Mouse (Mus musculus): ENCODE results near the gene F3. TPM values are rescaled to one million over a fixed set of nuclear protein-coding genes. Genes with fewer than 3 reads are reported as not detected.

F3 gene
- 18.8 and 20.0 TPM in 2 replicates for polyA plus RNA-seq (2015; fragmentation: Nextera tagmentation; extraction: Ambion mirVana)

GRCm38 (mm10) chr3:121722971-121723844 lies at the start of gene F3:
Gene F3, plus strand, starts transcription at chr3:121723537.
- no peaks in the 10 kb centered on the region for H3K27me3 ChIP-seq (ENCODE audit: insufficient read depth, low read length)
- ATAC-seq (ENCODE audit: low FRiP score, low TSS enrichment): peak; percentile 90

DNA sequence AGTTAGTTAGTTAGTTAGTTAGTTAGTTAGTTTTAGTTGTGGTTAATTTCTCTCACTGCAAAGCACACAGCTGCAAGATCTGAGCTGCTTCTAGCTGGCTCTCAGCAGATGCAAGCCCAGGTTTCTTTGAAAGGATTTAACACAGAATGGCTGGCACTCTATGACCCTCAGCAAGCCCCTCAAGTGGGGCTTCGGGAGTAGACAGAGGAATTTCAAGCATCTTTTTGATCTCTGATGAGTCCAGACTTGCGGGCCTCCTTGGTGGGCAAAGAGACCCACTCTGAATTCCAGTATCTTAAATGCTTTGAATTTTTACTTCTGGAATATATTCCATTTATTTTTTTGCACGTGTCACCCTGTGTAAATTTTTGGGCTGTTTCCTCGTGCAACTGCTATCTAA lies 44.4 kb upstream of the F3 start:
- no peak for ATAC-seq (ENCODE audit: low FRiP score, low TSS enrichment)
- no peak overlapping the region for H3K27ac ChIP-seq (ENCODE audit: low read length)
- WGBS: 45% methylated on average over 4 of the region's 4 CpGs

More at GRCm38 (mm10) chr3:121722971-121723844, at the start of gene F3:
- peak within 1 kb of the TSS; percentile 67 for H3K27ac ChIP-seq (ENCODE audit: low read length)
- H3K36me3 ChIP-seq (ENCODE audit: insufficient read depth, low read length): no peaks in the 10 kb centered on the region
- WGBS: under 1% methylated on average over 66 of the region's 73 CpGs
- peaks cover 24% of the 10 kb centered on the region for H3K4me1 ChIP-seq (ENCODE audit: insufficient read depth, low read length)
- peak within 1 kb of the TSS; percentile 76 for H3K9ac ChIP-seq (replicated peaks; ENCODE audit: low read length)
- H3K9me3 ChIP-seq (ENCODE audit: low read length): no peaks in the 10 kb centered on the region
- H3K4me3 ChIP-seq (ENCODE audit: low read length): peak within 1 kb of the TSS; percentile 73
- peak within 1 kb of the TSS; percentile 84 for H3K4me2 ChIP-seq (replicated peaks; ENCODE audit: low read depth, low read length)

GRCm38 (mm10) chr3:121679443-121679842 lies 43.9 kb upstream of the F3 start:
- ATAC-seq (ENCODE audit: low FRiP score, low TSS enrichment): no peak
- WGBS: 73% methylated on average over 3 of the region's 3 CpGs
- Histone ChIP-seq H3K27me3 (ENCODE audit: insufficient read depth, low read length) (no peaks in the 10 kb centered on the region), H3K4me2 (replicated peaks; ENCODE audit: low read depth, low read length) (no peak overlapping the region), H3K9ac (replicated peaks; ENCODE audit: low read length) (no peak overlapping the region), H3K9me3 (ENCODE audit: low read length) (no peaks in the 10 kb centered on the region), H3K27ac (ENCODE audit: low read length) (no peak overlapping the region), H3K36me3 (ENCODE audit: insufficient read depth, low read length) (no peaks in the 10 kb centered on the region), H3K4me1 (ENCODE audit: insufficient read depth, low read length) (no peaks in the 10 kb centered on the region), H3K4me3 (ENCODE audit: low read length) (no peak overlapping the region)

More for the DNA sequence above, 44.4 kb upstream of the F3 start:
- Histone ChIP-seq H3K4me2 (replicated peaks; ENCODE audit: low read depth, low read length) (no peak overlapping the region), H3K27me3 (ENCODE audit: insufficient read depth, low read length) (no peaks in the 10 kb centered on the region), H3K4me3 (ENCODE audit: low read length) (no peak overlapping the region), H3K9ac (replicated peaks; ENCODE audit: low read length) (no peak overlapping the region), H3K36me3 (ENCODE audit: insufficient read depth, low read length) (no peaks in the 10 kb centered on the region), H3K4me1 (ENCODE audit: insufficient read depth, low read length) (no peaks in the 10 kb centered on the region), H3K9me3 (ENCODE audit: low read length) (no peaks in the 10 kb centered on the region)

- no peaks in the 10 kb centered on the region for H3K9me3 ChIP-seq (ENCODE audit: low read length)
- WGBS: 72% methylated on average over 3 of the region's 3 CpGs
Observed at GRCm38 (mm10) chr3:121680187-121680586, 43.1 kb upstream of the F3 start.

GRCm38 (mm10) chr3:121682439-121683411 lies 40.6 kb upstream of the F3 start:
- no peak overlapping the region for H3K4me3 ChIP-seq (ENCODE audit: low read length)
- no peak for ATAC-seq (ENCODE audit: low FRiP score, low TSS enrichment)
- no peaks in the 10 kb centered on the region for H3K36me3 ChIP-seq (ENCODE audit: insufficient read depth, low read length)
- H3K27ac ChIP-seq (ENCODE audit: low read length): no peak overlapping the region
- WGBS: 73% methylated on average over 10 of the region's 10 CpGs
- H3K4me1 ChIP-seq (ENCODE audit: insufficient read depth, low read length): no peaks in the 10 kb centered on the region
- no peaks in the 10 kb centered on the region for H3K9me3 ChIP-seq (ENCODE audit: low read length)
- no peak overlapping the region for H3K9ac ChIP-seq (replicated peaks; ENCODE audit: low read length)
- H3K4me2 ChIP-seq (replicated peaks; ENCODE audit: low read depth, low read length): no peak overlapping the region
- H3K27me3 ChIP-seq (ENCODE audit: insufficient read depth, low read length): no peaks in the 10 kb centered on the region

More at GRCm38 (mm10) chr3:121680187-121680586, 43.1 kb upstream of the F3 start:
- Histone ChIP-seq H3K36me3 (ENCODE audit: insufficient read depth, low read length) (no peaks in the 10 kb centered on the region), H3K4me1 (ENCODE audit: insufficient read depth, low read length) (no peaks in the 10 kb centered on the region), H3K27ac (ENCODE audit: low read length) (no peak overlapping the region), H3K27me3 (ENCODE audit: insufficient read depth, low read length) (no peaks in the 10 kb centered on the region), H3K4me2 (replicated peaks; ENCODE audit: low read depth, low read length) (no peak overlapping the region), H3K4me3 (ENCODE audit: low read length) (no peak overlapping the region), H3K9ac (replicated peaks; ENCODE audit: low read length) (no peak overlapping the region)
- ATAC-seq (ENCODE audit: low FRiP score, low TSS enrichment): no peak

DNA sequence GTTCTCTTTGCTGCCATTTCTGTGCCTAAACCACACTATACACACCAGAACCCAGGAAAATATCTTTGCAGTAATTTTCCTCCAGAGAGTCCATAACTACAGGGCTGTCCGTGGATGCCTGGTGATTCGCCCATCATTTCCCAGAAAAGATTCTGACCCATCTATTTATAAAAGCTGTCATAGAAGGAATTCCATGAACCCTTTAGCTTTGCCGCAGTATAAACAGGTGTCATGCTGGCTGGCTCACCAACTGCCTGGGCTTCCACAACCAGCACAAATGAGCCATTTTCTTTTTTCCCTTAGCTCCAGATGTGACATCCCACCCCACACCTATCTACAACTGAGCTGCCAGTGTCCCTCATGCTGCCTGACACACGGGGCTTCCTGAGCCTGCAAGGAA lies 38.8 kb upstream of the F3 start:
- H3K27ac ChIP-seq (ENCODE audit: low read length): no peak overlapping the region
- no peak overlapping the region for H3K4me3 ChIP-seq (ENCODE audit: low read length)
- ATAC-seq (ENCODE audit: low FRiP score, low TSS enrichment): no peak
- no peak overlapping the region for H3K4me2 ChIP-seq (replicated peaks; ENCODE audit: low read depth, low read length)
- H3K36me3 ChIP-seq (ENCODE audit: insufficient read depth, low read length): no peaks in the 10 kb centered on the region
- no peaks in the 10 kb centered on the region for H3K9me3 ChIP-seq (ENCODE audit: low read length)
- no peak overlapping the region for H3K9ac ChIP-seq (replicated peaks; ENCODE audit: low read length)
- no peaks in the 10 kb centered on the region for H3K4me1 ChIP-seq (ENCODE audit: insufficient read depth, low read length)
- no peaks in the 10 kb centered on the region for H3K27me3 ChIP-seq (ENCODE audit: insufficient read depth, low read length)
- 63% methylated on average over 4 of the region's 4 CpGs for WGBS

DNA sequence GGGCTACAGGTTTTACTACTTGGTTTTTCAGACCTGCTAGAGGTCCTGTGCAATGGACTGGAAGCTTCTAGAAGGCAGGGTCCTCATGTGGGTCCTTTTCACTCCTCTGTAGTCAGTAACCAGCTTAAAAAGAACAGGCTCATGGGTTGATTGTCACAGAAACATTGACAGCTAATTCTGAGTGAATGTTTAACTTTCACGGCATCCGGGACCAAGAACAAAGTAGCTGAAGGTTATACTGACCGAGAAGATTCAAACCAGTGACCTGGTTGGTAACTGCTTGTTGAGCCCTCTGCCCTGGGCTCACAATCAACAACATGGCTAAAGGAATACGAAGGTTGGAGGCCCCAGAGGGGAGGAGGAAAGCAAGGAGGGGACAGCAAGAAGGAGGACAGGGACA lies 38.4 kb upstream of the F3 start:
- H3K27ac ChIP-seq (ENCODE audit: low read length): no peak overlapping the region
- no peak overlapping the region for H3K4me2 ChIP-seq (replicated peaks; ENCODE audit: low read depth, low read length)
- no peaks in the 10 kb centered on the region for H3K4me1 ChIP-seq (ENCODE audit: insufficient read depth, low read length)
- ATAC-seq (ENCODE audit: low FRiP score, low TSS enrichment): peak; percentile 80
- WGBS: 66% methylated on average over 4 of the region's 4 CpGs
- no peak overlapping the region for H3K9ac ChIP-seq (replicated peaks; ENCODE audit: low read length)
- no peaks in the 10 kb centered on the region for H3K9me3 ChIP-seq (ENCODE audit: low read length)
- H3K36me3 ChIP-seq (ENCODE audit: insufficient read depth, low read length): no peaks in the 10 kb centered on the region
- H3K4me3 ChIP-seq (ENCODE audit: low read length): no peak overlapping the region
- no peaks in the 10 kb centered on the region for H3K27me3 ChIP-seq (ENCODE audit: insufficient read depth, low read length)

- Histone ChIP-seq H3K36me3 (ENCODE audit: insufficient read depth, low read length) (no peaks in the 10 kb centered on the region), H3K4me1 (ENCODE audit: insufficient read depth, low read length) (no peaks in the 10 kb centered on the region), H3K27me3 (ENCODE audit: insufficient read depth, low read length) (no peaks in the 10 kb centered on the region), H3K9me3 (ENCODE audit: low read length) (no peaks in the 10 kb centered on the region), H3K4me2 (replicated peaks; ENCODE audit: low read depth, low read length) (no peak overlapping the region), H3K27ac (ENCODE audit: low read length) (no peak overlapping the region), H3K4me3 (ENCODE audit: low read length) (no peak overlapping the region), H3K9ac (replicated peaks; ENCODE audit: low read length) (no peak overlapping the region)
- no peak for ATAC-seq (ENCODE audit: low FRiP score, low TSS enrichment)
- 81% methylated on average over 1 of the region's 1 CpGs for WGBS
Observed at GRCm38 (mm10) chr3:121685985-121686384, 37.4 kb upstream of the F3 start.

DNA sequence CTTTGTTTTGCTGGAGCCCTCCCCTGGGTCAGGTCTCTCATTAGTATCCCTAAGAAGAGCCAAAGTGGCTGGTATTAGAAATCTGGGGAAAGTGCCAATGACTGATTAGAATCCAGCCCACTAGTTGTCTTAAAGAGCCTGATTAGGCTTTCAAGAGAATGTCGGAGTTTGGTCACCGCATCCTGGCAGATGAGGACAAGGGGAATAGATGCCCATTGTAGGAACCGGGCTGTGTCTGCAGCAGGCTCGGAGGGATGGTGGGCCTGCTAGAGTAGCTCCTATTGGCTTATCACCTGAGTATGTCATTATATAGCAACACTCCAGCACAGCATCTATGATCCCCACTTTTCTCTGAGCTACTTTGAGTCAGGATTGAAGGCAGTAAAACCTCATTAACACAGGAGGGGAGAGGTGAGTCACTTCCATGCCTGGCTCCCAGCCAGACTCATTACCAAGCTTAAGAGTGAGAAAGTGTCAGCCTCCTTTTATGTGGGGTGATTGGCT lies 36.9 kb upstream of the F3 start:
- Histone ChIP-seq H3K9me3 (ENCODE audit: low read length) (no peaks in the 10 kb centered on the region), H3K4me1 (ENCODE audit: insufficient read depth, low read length) (no peaks in the 10 kb centered on the region), H3K9ac (replicated peaks; ENCODE audit: low read length) (no peak overlapping the region), H3K36me3 (ENCODE audit: insufficient read depth, low read length) (no peaks in the 10 kb centered on the region), H3K27me3 (ENCODE audit: insufficient read depth, low read length) (no peaks in the 10 kb centered on the region), H3K27ac (ENCODE audit: low read length) (no peak overlapping the region), H3K4me3 (ENCODE audit: low read length) (no peak overlapping the region), H3K4me2 (replicated peaks; ENCODE audit: low read depth, low read length) (no peak overlapping the region)
- 61% methylated on average over 4 of the region's 4 CpGs for WGBS
- no peak for ATAC-seq (ENCODE audit: low FRiP score, low TSS enrichment)

Data from kidney, embryonic 16.5 days (tissue).